Mouse (Mus musculus) myocyte (in vitro differentiated cells): ENCODE data around the gene Fam160b1. TPM values are rescaled to one million over a fixed set of nuclear protein-coding genes. Genes with fewer than 3 reads are reported as not detected.

Experiments
- H3K27me3 ChIP-seq: one replicate; pipeline ENCODE4 v1.6.1; 2011; ENCODE audit not compliant: control insufficient read depth, insufficient read depth, insufficient read length
- H3K36me3 ChIP-seq: one replicate; pipeline ENCODE4 v1.6.1; 2011; ENCODE audit not compliant: control insufficient read depth, insufficient read depth
- H3K4me2 ChIP-seq: one replicate; pipeline ENCODE4 v1.6.1; 2011; ENCODE audit warnings: low read depth, control low read depth
- H3K4me3 ChIP-seq: one replicate; pipeline ENCODE4 v1.5.1; 2011; ENCODE audit warnings: mild to moderate bottlenecking, control low read depth, moderate library complexity
- H3K79me2 ChIP-seq: one replicate; pipeline ENCODE4 v1.6.1; 2011; ENCODE audit not compliant: control insufficient read depth, insufficient read depth
- H3ac ChIP-seq: one replicate; pipeline ENCODE4 v1.6.1; 2011; ENCODE audit not compliant: control insufficient read depth, insufficient read length
- CEBPB ChIP-seq: IDR thresholded peaks from 2 replicates; pipeline ENCODE4 v1.6.1; 2011; ENCODE audit warnings: mild to moderate bottlenecking, moderate library complexity; ENCODE audit not compliant: poor library complexity, insufficient read depth, severe bottlenecking
- E2F4 ChIP-seq: IDR thresholded peaks from one replicate; pipeline ENCODE4 v1.6.1; 2011; ENCODE audit warnings: mild to moderate bottlenecking, control low read depth, moderate library complexity; ENCODE audit not compliant: insufficient read depth
- MAX ChIP-seq: IDR thresholded peaks from one replicate; pipeline ENCODE4 v1.6.1; 2011; ENCODE audit warnings: low read depth, mild to moderate bottlenecking, control low read depth
- MYOD1 ChIP-seq, 3 experiments: IDR thresholded peaks; one replicate each; pipeline ENCODE4 v1.6.1; 2011; ENCODE audit warnings: control low read depth in 2 of 3, low read depth in 2 of 3, mild to moderate bottlenecking in 2 of 3, moderate library complexity in 1 of 3; ENCODE audit not compliant: insufficient read length in 2 of 3, control insufficient read depth in 1 of 3
- MYOG ChIP-seq, 3 experiments: IDR thresholded peaks; one replicate each; pipeline ENCODE4 v1.6.1; 2011; ENCODE audit warnings: control low read depth in 2 of 3, low read depth in 2 of 3, mild to moderate bottlenecking in 2 of 3; ENCODE audit not compliant: insufficient read length in 2 of 3, control insufficient read depth in 1 of 3, insufficient read depth in 1 of 3
- POLR2A ChIP-seq: IDR thresholded peaks from one replicate; pipeline ENCODE4 v1.6.1; 2011; ENCODE audit warnings: low read depth, mild to moderate bottlenecking, control low read depth, moderate library complexity; ENCODE audit not compliant: insufficient read length
- POLR2AphosphoS2 ChIP-seq: IDR thresholded peaks from one replicate; pipeline ENCODE4 v1.6.1; 2011; ENCODE audit warnings: low read depth, control low read depth; ENCODE audit not compliant: insufficient read length
- REST ChIP-seq: IDR thresholded peaks from one replicate; pipeline ENCODE4 v1.6.1; 2011; ENCODE audit warnings: mild to moderate bottlenecking, control low read depth, moderate library complexity; ENCODE audit not compliant: insufficient read depth, insufficient read length
- SRF ChIP-seq: IDR thresholded peaks from one replicate; pipeline ENCODE4 v1.6.1; 2011; ENCODE audit warnings: low read depth; ENCODE audit not compliant: control insufficient read depth, insufficient read length
- TCF12 ChIP-seq: IDR thresholded peaks from one replicate; pipeline ENCODE4 v1.6.1; 2011; ENCODE audit warnings: mild to moderate bottlenecking, control low read depth; ENCODE audit not compliant: poor library complexity, insufficient read depth, severe bottlenecking
- TCF3 ChIP-seq: IDR thresholded peaks from one replicate; pipeline ENCODE4 v1.6.1; 2011; ENCODE audit warnings: low read depth, control low read depth; ENCODE audit not compliant: insufficient read length
- USF1 ChIP-seq: IDR thresholded peaks from one replicate; pipeline ENCODE4 v1.6.1; 2011; ENCODE audit warnings: low read depth, mild to moderate bottlenecking, control low read depth, moderate library complexity
- polyA plus RNA-seq: library from polyadenylated mRNA; unstranded; fragments of >200 nt; fragmentation: generic; extraction: Trizol; gene quantifications from one replicate; pipeline ENCODE4 v1.2.1, GENCODE M21; 2012; ENCODE audit warnings: missing spikeins

The Fam160b1 gene
- polyA plus RNA-seq, 1 experiment = 7.1 TPM

- Histone ChIP-seq H3K36me3 (no peaks in the 10 kb centered on the region), H3ac (no peak overlapping the region), H3K79me2 (no peaks in the 10 kb centered on the region), H3K4me2 (no peak overlapping the region), H3K27me3 (no peaks in the 10 kb centered on the region), H3K4me3 (no peak overlapping the region)
- TF ChIP-seq USF1 (no peak), CEBPB (no peak), E2F4 (no peak), MYOG (IDR thresholded peaks at IDR 0.05; ENCODE audit: control insufficient read depth in 1 of 3, insufficient read depth in 1 of 3, insufficient read length in 2 of 3, low read depth in 2 of 3) (no peak), TCF12 (no peak), TCF3 (no peak), SRF (no peak), REST (no peak), MYOD1 (IDR thresholded peaks at IDR 0.05; ENCODE audit: control insufficient read depth in 1 of 3, insufficient read length in 2 of 3, low read depth in 2 of 3) (no peak), POLR2A (no peak), POLR2AphosphoS2 (no peak), MAX (no peak)
Measured at GRCm38 (mm10) chr19:57323087-57323486, 37.4 kb upstream of the Fam160b1 start.

- TF ChIP-seq MYOD1 (IDR thresholded peaks at IDR 0.05; ENCODE audit: control insufficient read depth in 1 of 3, insufficient read length in 2 of 3, low read depth in 2 of 3) (no peak), REST (no peak), SRF (no peak), TCF12 (no peak), MYOG (IDR thresholded peaks at IDR 0.05; ENCODE audit: control insufficient read depth in 1 of 3, insufficient read depth in 1 of 3, insufficient read length in 2 of 3, low read depth in 2 of 3) (no peak), USF1 (no peak), E2F4 (no peak)
- no peaks in the 10 kb centered on the region for H3K27me3 ChIP-seq
- H3K79me2 ChIP-seq = no peaks in the 10 kb centered on the region
- no peak overlapping the region for H3ac ChIP-seq
- peak overlapping the region; percentile 39 for H3K4me2 ChIP-seq
- H3K36me3 ChIP-seq = no peaks in the 10 kb centered on the region
- H3K4me3 ChIP-seq = no peak overlapping the region
Measured at GRCm38 (mm10) chr19:57325748-57326300, 34.7 kb upstream of the Fam160b1 start.

GRCm38 (mm10) chr19:57327679-57328078 is 32.8 kb upstream of the Fam160b1 start:
- no peak for TF ChIP-seq E2F4
- TF ChIP-seq TCF3 = no peak
- TF ChIP-seq POLR2AphosphoS2 = no peak
- TF ChIP-seq MAX = no peak
- TF ChIP-seq TCF12 = no peak
- no peak overlapping the region for H3ac ChIP-seq
- no peak overlapping the region for H3K4me2 ChIP-seq
- H3K27me3 ChIP-seq = no peaks in the 10 kb centered on the region
- H3K36me3 ChIP-seq = no peaks in the 10 kb centered on the region
- no peaks in the 10 kb centered on the region for H3K79me2 ChIP-seq
- H3K4me3 ChIP-seq = no peak overlapping the region

DNA sequence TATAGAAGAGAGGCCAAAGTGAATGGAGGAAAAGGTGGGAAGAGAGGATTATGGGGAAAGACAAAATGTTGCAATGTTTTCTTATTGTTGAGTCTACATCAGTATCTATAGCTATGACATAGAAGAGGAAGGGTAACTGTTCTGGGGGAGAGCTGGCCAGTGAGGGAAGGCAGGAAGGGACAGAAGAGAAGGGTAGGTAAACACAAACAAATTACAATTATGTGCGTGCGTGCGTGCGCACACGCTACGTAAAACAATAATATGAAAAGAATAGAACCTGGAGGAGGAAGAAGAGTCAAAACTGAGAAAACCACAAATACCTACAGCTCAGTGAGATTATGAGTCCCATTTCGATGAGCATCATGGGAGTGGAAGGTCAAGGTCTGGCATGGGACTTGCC is 32.2 kb upstream of the Fam160b1 start:
- Histone ChIP-seq H3K4me2 (no peak overlapping the region), H3K36me3 (no peaks in the 10 kb centered on the region)
- no peak for TF ChIP-seq MYOD1 (IDR thresholded peaks at IDR 0.05; ENCODE audit: control insufficient read depth in 1 of 3, insufficient read length in 2 of 3, low read depth in 2 of 3)
- no peak for TF ChIP-seq MYOG (IDR thresholded peaks at IDR 0.05; ENCODE audit: control insufficient read depth in 1 of 3, insufficient read depth in 1 of 3, insufficient read length in 2 of 3, low read depth in 2 of 3)
- TF ChIP-seq TCF3 = no peak
- TF ChIP-seq POLR2A = no peak
- TF ChIP-seq CEBPB = no peak
- TF ChIP-seq MAX = no peak
- TF ChIP-seq TCF12 = no peak
- TF ChIP-seq SRF = no peak
- TF ChIP-seq REST = no peak
- no peak for TF ChIP-seq USF1
- TF ChIP-seq E2F4 = no peak
- no peak for TF ChIP-seq POLR2AphosphoS2

DNA sequence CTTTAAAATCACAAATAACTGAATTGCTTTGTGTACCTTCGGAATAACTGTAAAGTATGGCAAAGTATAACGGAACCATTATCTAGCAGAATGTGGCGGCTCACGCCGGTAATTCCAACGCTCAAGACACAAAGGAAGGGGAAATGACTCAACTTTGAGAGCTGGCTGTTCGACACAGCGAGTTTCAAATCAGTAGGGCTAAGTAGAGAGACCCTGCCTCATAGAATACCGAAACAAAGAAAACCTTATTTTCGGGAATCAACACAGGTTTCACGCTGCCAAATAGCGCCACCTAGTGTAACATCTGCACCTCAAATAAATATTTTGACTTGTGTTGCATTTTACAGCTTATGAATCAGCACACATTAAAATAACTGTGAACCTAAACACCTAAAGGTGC is 31.7 kb upstream of the Fam160b1 start:
- Histone ChIP-seq H3K27me3 (no peaks in the 10 kb centered on the region), H3K79me2 (no peaks in the 10 kb centered on the region), H3K36me3 (no peaks in the 10 kb centered on the region), H3K4me2 (peak overlapping the region; percentile 69), H3ac (no peak overlapping the region), H3K4me3 (no peak overlapping the region)
- TF ChIP-seq REST (no peak), POLR2A (no peak), CEBPB (no peak), TCF3 (no peak), MAX (no peak), MYOD1 (IDR thresholded peaks at IDR 0.05; ENCODE audit: control insufficient read depth in 1 of 3, insufficient read length in 2 of 3, low read depth in 2 of 3) (no peak), MYOG (IDR thresholded peaks at IDR 0.05; ENCODE audit: control insufficient read depth in 1 of 3, insufficient read depth in 1 of 3, insufficient read length in 2 of 3, low read depth in 2 of 3) (no peak), E2F4 (no peak), TCF12 (no peak), POLR2AphosphoS2 (no peak), SRF (no peak), USF1 (no peak)

More for the DNA sequence above, 32.2 kb upstream of the Fam160b1 start:
- Histone ChIP-seq H3K79me2 (no peaks in the 10 kb centered on the region), H3ac (no peak overlapping the region), H3K4me3 (no peak overlapping the region), H3K27me3 (no peaks in the 10 kb centered on the region)
